Mouse (Mus musculus): ENCODE results near the gene Ssr2. TPM values are rescaled to one million over a fixed set of nuclear protein-coding genes. Genes with fewer than 3 reads are reported as not detected.

Ssr2 gene
- polyA plus RNA-seq (2015; fragmentation: Nextera tagmentation; extraction: Ambion mirVana): 347 and 365 TPM in 2 replicates

GRCm38 (mm10) chr3:88575540-88575939, at the start of gene Ssr2:
TSS of gene Ssr2 (plus strand) at chr3:88575876.
- Histone ChIP-seq H3K4me3 (no peak within 1 kb of the TSS), H3K27ac (no peak within 1 kb of the TSS), H3K4me2 (no peak within 1 kb of the TSS), H3K9me3 (no peaks in the 10 kb centered on the region), H3K9ac (no peak within 1 kb of the TSS), H3K4me1 (peaks cover 5% of the 10 kb centered on the region), H3K36me3 (no peaks in the 10 kb centered on the region), H3K27me3 (no peaks in the 10 kb centered on the region)
- whole genome bisulfite sequencing: 83% methylated on average over 3 of the region's 3 CpGs
- ATAC-seq (ENCODE audit: insufficient number of reproducible peaks, low FRiP score, low TSS enrichment, low read depth): no peak

- 29% methylated on average over 17 of the region's 17 CpGs for WGBS
- peak overlapping the region; percentile 59; the same call in 1 of the 2 replicates for H3K27ac ChIP-seq
- H3K4me3 ChIP-seq: no peak overlapping the region
- no peak overlapping the region for H3K9ac ChIP-seq
- peaks cover 27% of the 10 kb centered on the region for H3K36me3 ChIP-seq
- no peaks in the 10 kb centered on the region for H3K9me3 ChIP-seq
- H3K4me2 ChIP-seq: 0 out of 2 replicates have a peak overlapping the region, but pooled peaks have one; percentile 17
- ATAC-seq (ENCODE audit: insufficient number of reproducible peaks, low FRiP score, low TSS enrichment, low read depth): peak; percentile 71; the same call in 1 of the 2 replicates
- H3K4me1 ChIP-seq: peaks cover 51% of the 10 kb centered on the region
- no peaks in the 10 kb centered on the region for H3K27me3 ChIP-seq
Measured at GRCm38 (mm10) chr3:88526157-88527131, 49.2 kb upstream of the Ssr2 start.

- 0 out of 2 replicates have a peak overlapping the region, but pooled peaks have one; percentile 14 for H3K9ac ChIP-seq
- H3K9me3 ChIP-seq: no peaks in the 10 kb centered on the region
- no peak overlapping the region for H3K4me3 ChIP-seq
- peak overlapping the region; percentile 57 for H3K27ac ChIP-seq
- no peaks in the 10 kb centered on the region for H3K27me3 ChIP-seq
- no peak overlapping the region; the same call in 1 of the 2 replicates for H3K4me2 ChIP-seq
- H3K4me1 ChIP-seq: peaks cover 46% of the 10 kb centered on the region
- peaks cover 27% of the 10 kb centered on the region for H3K36me3 ChIP-seq
- no peak; the same call in 1 of the 2 replicates for ATAC-seq (ENCODE audit: insufficient number of reproducible peaks, low FRiP score, low TSS enrichment, low read depth)
- 32% methylated on average over 8 of the region's 8 CpGs for WGBS
Measured at GRCm38 (mm10) chr3:88527565-88527964, 48.1 kb upstream of the Ssr2 start.

GRCm38 (mm10) chr3:88528646-88529045, 47.0 kb upstream of the Ssr2 start:
- 79% methylated on average over 11 of the region's 11 CpGs for WGBS
- no peak overlapping the region for H3K4me3 ChIP-seq
- H3K27ac ChIP-seq: no peak overlapping the region
- H3K36me3 ChIP-seq: peaks cover 21% of the 10 kb centered on the region
- H3K4me2 ChIP-seq: no peak overlapping the region
- H3K4me1 ChIP-seq: peaks cover 50% of the 10 kb centered on the region
- H3K27me3 ChIP-seq: no peaks in the 10 kb centered on the region
- no peak overlapping the region for H3K9ac ChIP-seq
- no peaks in the 10 kb centered on the region for H3K9me3 ChIP-seq
- ATAC-seq (ENCODE audit: insufficient number of reproducible peaks, low FRiP score, low TSS enrichment, low read depth): no peak

- 37% methylated on average over 7 of the region's 7 CpGs for WGBS
Measured at GRCm38 (mm10) chr3:88529204-88530000, 46.3 kb upstream of the Ssr2 start.

GRCm38 (mm10) chr3:88530082-88530864, 45.4 kb upstream of the Ssr2 start:
- no peak for ATAC-seq (ENCODE audit: insufficient number of reproducible peaks, low FRiP score, low TSS enrichment, low read depth)
- H3K4me1 ChIP-seq: peaks cover 64% of the 10 kb centered on the region
- no peaks in the 10 kb centered on the region for H3K9me3 ChIP-seq
- peak overlapping the region; percentile 83 for H3K9ac ChIP-seq
- H3K27ac ChIP-seq: peak overlapping the region; percentile 97
- H3K36me3 ChIP-seq: peaks cover 5% of the 10 kb centered on the region
- no peaks in the 10 kb centered on the region for H3K27me3 ChIP-seq
- peak overlapping the region; percentile 79 for H3K4me2 ChIP-seq
- 10% methylated on average over 11 of the region's 11 CpGs for WGBS
- H3K4me3 ChIP-seq: peak overlapping the region; percentile 82

More at GRCm38 (mm10) chr3:88529204-88530000, 46.3 kb upstream of the Ssr2 start:
- ATAC-seq (ENCODE audit: insufficient number of reproducible peaks, low FRiP score, low TSS enrichment, low read depth): no peak
- Histone ChIP-seq H3K36me3 (peaks cover 13% of the 10 kb centered on the region), H3K4me3 (peak overlapping the region; percentile 82), H3K27me3 (no peaks in the 10 kb centered on the region), H3K9me3 (no peaks in the 10 kb centered on the region), H3K27ac (peak overlapping the region; percentile 97; the same call in 1 of the 2 replicates), H3K4me2 (peak overlapping the region; percentile 79), H3K9ac (0 out of 2 replicates have a peak overlapping the region, but pooled peaks have one; percentile 8), H3K4me1 (peaks cover 56% of the 10 kb centered on the region)

GRCm38 (mm10) chr3:88531348-88532298, 44.1 kb upstream of the Ssr2 start:
- peak overlapping the region; percentile 83 for H3K9ac ChIP-seq
- WGBS: under 1% methylated on average over 60 of the region's 63 CpGs
- H3K27me3 ChIP-seq: no peaks in the 10 kb centered on the region
- peak overlapping the region; percentile 97 for H3K27ac ChIP-seq
- peak; percentile 85 for ATAC-seq (ENCODE audit: insufficient number of reproducible peaks, low FRiP score, low TSS enrichment, low read depth)
- peak overlapping the region; percentile 82 for H3K4me3 ChIP-seq
- peaks cover 12% of the 10 kb centered on the region for H3K36me3 ChIP-seq
- H3K4me1 ChIP-seq: peaks cover 68% of the 10 kb centered on the region
- H3K9me3 ChIP-seq: no peaks in the 10 kb centered on the region
- peak overlapping the region; percentile 79 for H3K4me2 ChIP-seq

GRCm38 (mm10) chr3:88532299-88532674, 43.4 kb upstream of the Ssr2 start, which contains the start of gene Mex3a:
TSS of gene Mex3a (plus strand) at chr3:88532395.
- no peaks in the 10 kb centered on the region for H3K27me3 ChIP-seq
- WGBS: 2% methylated on average over 29 of the region's 31 CpGs
- peak within 1 kb of the TSS; percentile 97 for H3K27ac ChIP-seq
- no peak for ATAC-seq (ENCODE audit: insufficient number of reproducible peaks, low FRiP score, low TSS enrichment, low read depth)
- H3K36me3 ChIP-seq: peaks cover 18% of the 10 kb centered on the region
- H3K9me3 ChIP-seq: no peaks in the 10 kb centered on the region
- H3K4me3 ChIP-seq: peak within 1 kb of the TSS; percentile 82
- peak within 1 kb of the TSS; percentile 83 for H3K9ac ChIP-seq
- peaks cover 70% of the 10 kb centered on the region for H3K4me1 ChIP-seq
- peak within 1 kb of the TSS; percentile 79 for H3K4me2 ChIP-seq

GRCm38 (mm10) chr3:88532689-88533511, 42.8 kb upstream of the Ssr2 start:
- H3K4me1 ChIP-seq: peaks cover 70% of the 10 kb centered on the region
- H3K27ac ChIP-seq: peak overlapping the region; percentile 97
- peaks cover 21% of the 10 kb centered on the region for H3K36me3 ChIP-seq
- H3K9ac ChIP-seq: peak overlapping the region; percentile 83
- no peaks in the 10 kb centered on the region for H3K27me3 ChIP-seq
- no peak for ATAC-seq (ENCODE audit: insufficient number of reproducible peaks, low FRiP score, low TSS enrichment, low read depth)
- H3K4me3 ChIP-seq: peak overlapping the region; percentile 82
- no peaks in the 10 kb centered on the region for H3K9me3 ChIP-seq
- H3K4me2 ChIP-seq: peak overlapping the region; percentile 79
- under 1% methylated on average over 40 of the region's 40 CpGs for WGBS
